Mouse (Mus musculus): Measurements from ENCODE around the gene Hist1h2bn.

- TF ChIP-seq POLR2A (IDR thresholded peaks at IDR 0.05; ENCODE audit: control insufficient read depth, extremely low read depth, insufficient read depth, low read length, poor library complexity) (no peak), CTCF (IDR thresholded peaks at IDR 0.05; ENCODE audit: borderline replicate concordance, control insufficient read depth, extremely low read depth, insufficient read depth, low read length, poor library complexity) (no peak)
Measured at GRCm38 (mm10) chr13:21751827-21752226, 2.1 kb upstream of the Hist1h2bn start.

Measured in thymus, adult 2 months (tissue).